ENCODE assay signal across 16 mouse cellular contexts in the genomic region with DNA sequence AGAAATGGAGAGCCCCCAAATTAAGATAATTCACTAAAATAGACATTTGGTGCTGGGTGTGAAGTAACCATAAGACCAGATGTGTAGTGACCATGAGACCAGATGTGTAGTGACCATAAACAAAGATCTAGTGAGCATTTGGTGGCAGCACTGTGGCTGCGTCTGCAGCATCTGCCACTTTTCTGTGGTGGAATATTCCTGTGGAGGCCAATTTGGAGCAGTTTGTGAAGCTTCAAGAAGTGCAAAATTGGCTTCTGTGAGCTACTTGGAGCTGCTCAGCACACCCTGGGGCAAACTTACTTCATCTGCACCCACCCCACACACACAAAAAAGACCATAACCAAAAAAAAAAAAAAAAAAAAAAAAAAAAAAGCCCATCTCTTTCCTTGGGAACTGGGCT.
"Had no signal": no experiment of that assay in that cellular context is flagged by ENCODE, and none has a peak within 500 bp of the region (broad histone marks: within the 10 kb centered on the region; RNA-seq: fewer than 3 reads in every experiment).

No protein-coding gene starts in this region.

- H3K4me3 ChIP-seq: limb, embryonic 13.5 days; liver, embryonic 12.5 days; liver, embryonic 15.5 days; lung, embryonic 15.5 days; stomach, embryonic 15.5 days had no signal

- H3K9ac ChIP-seq: limb, embryonic 13.5 days; liver, embryonic 12.5 days; liver, embryonic 15.5 days; lung, embryonic 15.5 days; stomach, embryonic 15.5 days had no signal

- DNase-seq: kidney, adult 2 months; left cerebral cortex, postnatal 4 days; liver; lung, adult 18-20 months; lung, postnatal 10 days; lung, postnatal 4 days; midbrain, embryonic 14.5 days; spleen, adult 18-20 months; thymus, adult 2 months; thymus, postnatal 4 days had no signal

- H3K27me3 ChIP-seq: limb, embryonic 13.5 days; liver, embryonic 12.5 days; liver, embryonic 15.5 days; lung, embryonic 15.5 days; stomach, embryonic 15.5 days had no signal

- H3K9me3 ChIP-seq: limb, embryonic 13.5 days; liver, embryonic 12.5 days; liver, embryonic 15.5 days; lung, embryonic 15.5 days; stomach, embryonic 15.5 days had no signal

- H3K4me1 ChIP-seq: lung, embryonic 15.5 days; stomach, embryonic 15.5 days had no signal

- H3K36me3 ChIP-seq: limb, embryonic 13.5 days; liver, embryonic 12.5 days; liver, embryonic 15.5 days; lung, embryonic 15.5 days; stomach, embryonic 15.5 days had no signal

- H3K27ac ChIP-seq: kidney, postnatal 0 days; limb, embryonic 13.5 days; liver, embryonic 12.5 days; liver, embryonic 15.5 days; lung, embryonic 15.5 days; stomach, embryonic 15.5 days had no signal
